Mouse (Mus musculus) testis, adult 2 months (tissue): ENCODE measurements around the gene Amfr. TPM values are rescaled to one million over a fixed set of nuclear protein-coding genes. Genes with fewer than 3 reads are reported as not detected.

Experiments
- H3K27ac ChIP-seq: fragments of 200-500 bp; 2 replicates; pipeline ENCODE4 v1.5.1; 2012; ENCODE audit warnings: low read depth, low read length; ENCODE audit not compliant: control insufficient read depth, insufficient read depth
- H3K27me3 ChIP-seq: fragments of 200-500 bp; 2 replicates; pipeline ENCODE4 v1.6.1; 2012; ENCODE audit warnings: mild to moderate bottlenecking, low read length, moderate library complexity; ENCODE audit not compliant: control insufficient read depth, insufficient read depth
- H3K36me3 ChIP-seq: fragments of 200-500 bp; 2 replicates; pipeline ENCODE4 v1.6.1; 2012; ENCODE audit warnings: mild to moderate bottlenecking, low read length; ENCODE audit not compliant: control insufficient read depth, insufficient read depth
- H3K4me1 ChIP-seq: fragments of 200-500 bp; 2 replicates; pipeline ENCODE4 v1.6.1; 2012; ENCODE audit warnings: low read length; ENCODE audit not compliant: control insufficient read depth, insufficient read depth
- H3K4me3 ChIP-seq: fragments of 200-500 bp; 2 replicates; pipeline ENCODE4 v1.5.1; 2012; ENCODE audit warnings: low read depth, mild to moderate bottlenecking, low read length, moderate library complexity, mixed read lengths; ENCODE audit not compliant: control insufficient read depth
- CTCF ChIP-seq: fragments of 200-500 bp; IDR thresholded peaks from 2 replicates; pipeline ENCODE4 v1.5.1; 2012; ENCODE audit warnings: low read depth, mild to moderate bottlenecking, inconsistent platforms, low read length, moderate library complexity; ENCODE audit not compliant: control insufficient read depth, insufficient read depth, insufficient replicate concordance
- POLR2A ChIP-seq: fragments of 200-500 bp; IDR thresholded peaks from 2 replicates; pipeline ENCODE4 v1.6.1; 2012; ENCODE audit warnings: low read depth, mild to moderate bottlenecking, inconsistent platforms, low read length, moderate library complexity; ENCODE audit not compliant: control insufficient read depth
- polyA plus RNA-seq: library from polyadenylated mRNA; depleted of rRNA; stranded (reverse); fragments of >200 nt; gene quantifications from 2 replicates; pipeline ENCODE4 v1.2.3, GENCODE M21; 2012

Amfr gene
- polyA plus RNA-seq, 1 experiment = 82.2 TPM

GRCm38 (mm10) chr8:93945781-93946180 lies 66.9 kb downstream of the Amfr start:
- TF ChIP-seq POLR2A = no peak
- TF ChIP-seq CTCF = no peak
- H3K36me3 ChIP-seq = no peaks in the 10 kb centered on the region
- H3K27me3 ChIP-seq = no peaks in the 10 kb centered on the region
- H3K4me1 ChIP-seq = no peaks in the 10 kb centered on the region
- H3K4me3 ChIP-seq = no peak overlapping the region
- no peak overlapping the region for H3K27ac ChIP-seq

DNA sequence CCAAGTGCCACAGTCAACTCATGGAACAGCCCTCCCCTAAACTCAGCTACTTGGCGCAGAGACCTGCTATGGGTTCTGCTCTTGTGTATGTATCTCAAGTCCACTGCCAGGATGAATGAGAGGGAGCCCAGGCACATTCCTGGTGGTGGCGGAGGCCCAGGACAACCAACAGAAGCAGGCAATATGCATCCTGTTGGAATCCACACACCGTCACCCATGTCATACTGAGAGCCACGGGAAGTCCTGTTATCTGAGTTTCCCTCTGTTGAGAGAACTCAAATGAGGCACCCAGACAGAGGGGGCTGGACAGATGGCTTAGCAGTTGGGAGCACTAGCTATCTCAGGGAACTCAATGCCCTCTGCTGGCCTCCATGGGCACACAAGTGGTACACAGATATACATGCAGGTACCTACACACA lies 71.0 kb downstream of the Amfr start:
- no peaks in the 10 kb centered on the region for H3K27me3 ChIP-seq
- H3K4me1 ChIP-seq = no peaks in the 10 kb centered on the region
- no peak for TF ChIP-seq CTCF
- no peak for TF ChIP-seq POLR2A
- H3K36me3 ChIP-seq = no peaks in the 10 kb centered on the region
- no peak overlapping the region for H3K27ac ChIP-seq
- H3K4me3 ChIP-seq = no peak overlapping the region

GRCm38 (mm10) chr8:93940542-93941423 lies 71.9 kb downstream of the Amfr start:
- H3K4me1 ChIP-seq = no peaks in the 10 kb centered on the region
- no peak overlapping the region for H3K27ac ChIP-seq

DNA sequence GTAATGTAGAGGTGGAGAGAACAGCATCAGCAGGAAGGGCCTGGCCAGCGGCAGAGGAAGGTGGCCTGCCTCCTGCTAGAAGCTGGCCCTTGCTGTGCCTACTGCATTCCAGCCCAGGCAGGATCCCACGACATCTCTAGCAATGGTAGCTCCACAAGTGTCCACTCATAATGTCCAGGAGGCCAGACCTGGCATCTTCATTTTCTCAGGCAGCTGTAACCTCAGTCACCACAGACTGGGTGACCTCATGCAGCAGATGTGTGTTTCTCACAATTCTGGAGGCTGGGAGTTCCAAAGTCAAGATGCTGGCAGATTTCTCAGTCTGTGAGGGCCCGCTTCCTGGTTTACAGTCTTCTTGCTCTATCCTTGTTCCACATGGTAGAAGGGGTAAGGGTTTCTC lies 74.4 kb downstream of the Amfr start:
- TF ChIP-seq CTCF = no peak
- TF ChIP-seq POLR2A = no peak
- no peaks in the 10 kb centered on the region for H3K36me3 ChIP-seq

More at GRCm38 (mm10) chr8:93940542-93941423, 71.9 kb downstream of the Amfr start:
- Histone ChIP-seq H3K36me3 (no peaks in the 10 kb centered on the region), H3K27me3 (no peaks in the 10 kb centered on the region), H3K4me3 (no peak overlapping the region)
- TF ChIP-seq POLR2A = no peak
- no peak for TF ChIP-seq CTCF

GRCm38 (mm10) chr8:93933288-93933687 lies 79.4 kb downstream of the Amfr start:
- no peaks in the 10 kb centered on the region for H3K4me1 ChIP-seq
- no peaks in the 10 kb centered on the region for H3K36me3 ChIP-seq
- TF ChIP-seq CTCF = no peak
- TF ChIP-seq POLR2A = no peak
- H3K27me3 ChIP-seq = no peaks in the 10 kb centered on the region
- H3K4me3 ChIP-seq = no peak overlapping the region
- no peak overlapping the region for H3K27ac ChIP-seq

More for the DNA sequence above, 74.4 kb downstream of the Amfr start:
- Histone ChIP-seq H3K4me1 (no peaks in the 10 kb centered on the region), H3K27ac (no peak overlapping the region), H3K4me3 (no peak overlapping the region), H3K27me3 (no peaks in the 10 kb centered on the region)

GRCm38 (mm10) chr8:93932873-93933272 lies 79.8 kb downstream of the Amfr start:
- no peaks in the 10 kb centered on the region for H3K4me1 ChIP-seq
- no peaks in the 10 kb centered on the region for H3K27me3 ChIP-seq
- H3K36me3 ChIP-seq = no peaks in the 10 kb centered on the region
- no peak overlapping the region for H3K27ac ChIP-seq
- TF ChIP-seq POLR2A (no peak), CTCF (peak; percentile 92)
- H3K4me3 ChIP-seq = no peak overlapping the region

- no peaks in the 10 kb centered on the region for H3K27me3 ChIP-seq
- no peak overlapping the region for H3K27ac ChIP-seq
- no peaks in the 10 kb centered on the region for H3K4me1 ChIP-seq
- H3K36me3 ChIP-seq = no peaks in the 10 kb centered on the region
- H3K4me3 ChIP-seq = no peak overlapping the region
- TF ChIP-seq CTCF (no peak), POLR2A (no peak)
Measured at GRCm38 (mm10) chr8:93931336-93931735, 81.3 kb downstream of the Amfr start.

- Histone ChIP-seq H3K4me3 (no peak overlapping the region), H3K27ac (no peak overlapping the region), H3K4me1 (no peaks in the 10 kb centered on the region), H3K36me3 (no peaks in the 10 kb centered on the region), H3K27me3 (no peaks in the 10 kb centered on the region)
- TF ChIP-seq POLR2A = no peak
- TF ChIP-seq CTCF = no peak
Measured at GRCm38 (mm10) chr8:93929233-93929632, 83.4 kb downstream of the Amfr start.
